Mouse (Mus musculus) v-Abl transformed pro-B cells (cell line): Measurements from ENCODE around the gene Tle1.

Experiments
- in situ Hi-C, 2 experiments: fragments of 400-800 bp; cut with MboI; formaldehyde crosslinking; loops; one replicate each; pipeline ENCODE4 v1.15.1; 2025; ENCODE audit not compliant: unreplicated experiment in 2 of 2

Tle1 gene

DNA sequence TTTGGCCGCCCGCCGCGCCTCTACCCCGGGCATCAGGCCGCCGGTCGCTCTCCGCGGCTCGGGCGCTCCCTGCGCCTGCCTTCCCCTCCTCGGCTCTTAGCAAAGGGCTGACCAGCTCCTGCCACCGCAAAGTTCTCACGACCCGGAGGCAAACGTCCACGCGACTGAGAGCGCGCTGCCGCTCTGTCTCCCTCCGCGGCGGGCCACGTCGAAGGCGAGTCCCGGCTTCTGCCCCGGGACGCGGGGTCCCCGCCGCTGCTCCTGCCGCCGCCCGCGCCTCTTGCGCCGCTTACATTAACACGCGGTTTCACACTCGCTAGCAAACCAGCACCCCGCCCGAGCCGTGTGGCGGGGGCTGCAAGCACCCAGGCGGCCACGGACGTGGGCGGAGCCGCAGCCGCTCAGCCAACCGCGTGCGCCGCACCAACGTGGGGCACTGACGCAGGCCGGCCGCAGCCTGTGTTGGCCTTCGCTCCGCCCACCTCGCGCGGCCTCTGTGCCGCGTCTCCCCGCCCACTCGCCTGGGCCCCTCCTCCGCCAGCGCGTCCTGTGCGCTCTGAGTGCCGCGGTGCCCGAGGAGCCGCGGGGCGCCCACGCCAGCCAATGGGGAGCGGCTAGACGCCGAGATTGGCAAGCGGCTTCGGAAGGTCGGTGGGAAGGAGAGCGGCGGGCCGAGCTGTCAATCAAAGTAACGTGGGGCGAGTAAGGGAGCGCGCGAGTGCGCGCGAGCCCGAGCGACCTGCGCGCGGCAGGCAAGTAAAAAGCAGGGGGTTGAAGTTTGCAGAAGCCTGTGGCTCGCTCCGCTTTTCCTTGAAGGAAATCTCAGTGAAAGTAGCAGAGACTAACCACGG, at the start of gene Tle1:
TSS of gene Tle1 (minus strand) at position 361 of the 851 bp plus-strand sequence.
- in situ Hi-C loops: loop anchor here (25.0 kb wide), 2 partner anchors 913 to 1788 kb away; partner anchors contain the start of gene Cdk5rap2 (in 2 of the 2)

GRCm38 (mm10) chr4:72233584-72234219, 33.0 kb upstream of the Tle1 start:
- in situ Hi-C loops: no loop called here

GRCm38 (mm10) chr4:72232206-72232605, 31.5 kb upstream of the Tle1 start:
- in situ Hi-C loops: no loop called here

GRCm38 (mm10) chr4:72230832-72231231, 30.1 kb upstream of the Tle1 start:
- in situ Hi-C loops: no loop called here

DNA sequence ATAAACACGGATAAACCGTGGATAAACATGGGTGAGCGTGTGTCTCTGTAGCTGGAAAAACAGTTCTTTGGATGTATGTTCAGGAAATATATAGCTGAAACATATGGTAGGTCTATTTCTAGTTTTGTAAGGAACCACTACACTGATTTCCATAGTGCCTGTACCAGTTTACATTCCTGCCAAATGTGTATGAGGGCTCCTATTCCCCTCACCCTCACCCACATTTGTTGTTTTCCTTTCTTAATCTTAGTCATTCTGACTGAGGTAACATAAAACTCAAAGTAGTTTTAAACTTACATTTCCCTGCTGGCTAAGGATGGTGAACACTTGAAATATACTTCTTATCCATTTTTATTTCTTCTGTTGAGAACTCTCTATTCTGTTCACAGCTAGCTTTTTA, 20.9 kb upstream of the Tle1 start:
- in situ Hi-C loops: loop anchor here (25.0 kb wide), 2 partner anchors 934 to 1809 kb away; partner anchors contain the start of gene Cdk5rap2 (in 2 of the 2)

DNA sequence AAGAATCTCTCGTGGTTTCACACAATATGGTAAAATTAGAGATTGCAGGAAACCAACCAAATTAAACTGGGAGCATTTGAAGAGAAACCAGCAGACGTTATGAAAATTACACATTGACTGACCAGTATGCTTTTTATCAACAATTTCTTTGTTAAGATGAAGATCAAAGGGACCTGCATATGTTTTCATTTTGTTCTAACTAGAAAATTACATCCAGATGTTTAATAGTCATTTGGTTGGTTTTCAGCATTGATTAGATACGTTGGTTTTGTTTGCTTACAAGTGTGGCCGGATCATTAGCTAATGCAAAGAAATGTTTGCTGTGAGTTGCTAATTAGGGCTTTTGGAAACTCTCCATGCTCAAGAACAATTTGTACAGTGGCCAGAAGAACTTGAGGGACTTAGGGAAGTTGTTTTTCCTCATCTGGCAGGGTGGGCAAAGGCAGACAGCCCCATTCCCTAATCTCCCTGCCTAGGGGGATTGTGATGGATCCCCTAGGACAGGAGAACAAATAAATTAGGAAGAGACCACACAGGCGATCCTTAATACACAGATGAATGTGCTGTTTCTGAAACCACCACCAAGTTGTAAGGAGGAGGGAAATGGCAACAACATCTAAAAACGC, 3.8 kb upstream of the Tle1 start:
- in situ Hi-C loops: loop anchor here (25.0 kb wide), 2 partner anchors 917 to 1792 kb away; partner anchors contain the start of gene Cdk5rap2 (in 2 of the 2)

DNA sequence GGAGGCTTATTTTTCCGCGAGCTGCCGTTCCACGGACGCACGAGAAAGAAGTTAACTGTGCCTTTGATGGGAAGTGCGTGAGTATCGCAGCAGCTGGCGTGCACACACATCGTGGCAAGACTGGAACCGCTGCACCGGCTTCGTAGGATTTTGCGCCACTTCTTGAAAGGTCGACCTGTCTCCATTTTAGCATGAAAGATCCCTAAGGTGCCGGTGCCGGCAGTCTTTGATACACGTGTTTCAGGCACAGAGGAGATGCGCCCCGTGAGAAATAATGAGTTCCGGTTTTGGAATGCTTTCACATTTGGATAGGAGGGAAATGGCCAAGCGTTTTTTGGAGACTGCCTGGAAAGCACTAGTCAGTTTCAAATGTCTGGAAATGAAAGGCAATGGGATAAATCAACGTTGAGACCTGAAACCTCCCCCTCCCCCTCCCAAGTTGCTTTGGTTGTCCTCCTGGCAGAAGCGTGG, 837 bp upstream of the Tle1 start:
- in situ Hi-C loops: loop anchor here (25.0 kb wide), 2 partner anchors 914 to 1789 kb away; partner anchors contain the start of gene Cdk5rap2 (in 2 of the 2)

- in situ Hi-C loops: loop anchor here (10.0 to 25.0 kb wide), 4 partner anchors 713 to 1788 kb away; partner anchors contain the start of genes Cdk5rap2 (in 2 of the 2) and Megf9 (in 1 of the 2)
These were observed 854 bp downstream of the Tle1 start for GRCm38 (mm10) chr4:72199571-72200558.

- in situ Hi-C loops: loop anchor here (10.0 to 25.0 kb wide), 3 partner anchors 712 to 1664 kb away; partner anchors contain the start of gene Megf9 (in 1 of the 2)
These were observed 1.8 kb downstream of the Tle1 start for GRCm38 (mm10) chr4:72198877-72199411.

DNA sequence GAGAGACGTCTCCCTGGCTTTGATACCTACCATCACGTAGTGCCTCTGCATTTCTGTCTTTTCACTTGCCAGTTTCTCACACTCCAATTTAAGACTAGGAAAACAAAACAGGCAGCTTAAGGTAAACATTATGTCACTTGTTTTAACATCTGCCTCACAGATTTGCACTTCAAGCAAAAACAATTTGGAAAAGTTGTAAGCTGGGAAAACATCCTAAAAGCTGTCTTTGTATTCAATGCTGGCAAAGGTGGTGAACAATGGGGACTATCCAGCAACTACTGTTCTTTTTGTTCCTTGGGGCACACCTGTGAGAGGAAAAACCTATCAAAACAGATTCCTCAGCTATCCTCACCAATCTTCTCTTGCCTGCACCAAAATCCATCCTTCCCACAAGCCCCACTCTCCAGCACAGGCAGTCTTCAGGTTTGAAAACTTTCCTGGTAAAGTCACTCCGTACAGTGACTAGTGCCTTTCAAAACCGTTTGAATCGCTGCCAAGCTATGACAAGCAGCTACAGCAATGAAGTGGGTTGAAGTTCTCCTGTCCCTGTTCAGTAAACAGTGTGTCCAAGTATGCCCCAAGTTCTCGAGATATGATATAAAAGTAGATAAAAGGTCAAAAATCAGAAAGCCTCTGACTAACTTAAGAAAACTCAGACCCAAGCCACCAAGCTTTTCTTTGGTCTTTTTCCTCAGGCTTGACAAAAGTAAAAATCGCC, 2.7 kb downstream of the Tle1 start:
- in situ Hi-C loops: loop anchor here (10.0 to 25.0 kb wide), 3 partner anchors 711 to 1663 kb away; partner anchors contain the start of gene Megf9 (in 1 of the 2)

- in situ Hi-C loops: loop anchor here (10.0 to 25.0 kb wide), 3 partner anchors 708 to 1660 kb away; partner anchors contain the start of gene Megf9 (in 1 of the 2)
These were observed 5.4 kb downstream of the Tle1 start for GRCm38 (mm10) chr4:72195116-72195835.

DNA sequence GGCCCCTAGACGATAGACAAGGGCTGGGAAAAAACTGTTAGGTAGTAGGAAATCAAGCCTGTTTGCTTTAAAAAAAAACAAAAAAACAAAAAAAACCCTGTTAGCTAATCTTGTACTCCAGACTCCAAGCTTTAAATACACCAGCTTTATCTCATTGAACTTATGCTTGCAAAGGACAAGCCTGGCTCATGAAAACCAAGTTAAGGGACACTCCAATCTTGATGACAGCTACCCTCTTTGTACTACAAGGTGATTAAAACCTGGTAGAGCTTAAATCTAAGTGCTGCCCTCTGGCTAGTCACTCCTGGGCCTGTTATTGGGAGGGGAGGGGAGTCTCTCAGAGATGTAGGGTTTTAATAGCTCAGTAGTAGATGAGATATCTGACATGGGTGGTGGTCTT, 7.4 kb downstream of the Tle1 start:
- in situ Hi-C loops: loop anchor here (10.0 to 25.0 kb wide), 3 partner anchors 706 to 1658 kb away; partner anchors contain the start of gene Megf9 (in 1 of the 2)

GRCm38 (mm10) chr4:72184476-72184875, 16.2 kb downstream of the Tle1 start:
- in situ Hi-C loops: loop anchor here (25.0 kb wide), 2 partner anchors 697 to 897 kb away; no protein-coding TSS in a partner anchor

GRCm38 (mm10) chr4:72182343-72182988, 18.3 kb downstream of the Tle1 start:
- in situ Hi-C loops: loop anchor here (25.0 kb wide), 2 partner anchors 695 to 895 kb away; no protein-coding TSS in a partner anchor

DNA sequence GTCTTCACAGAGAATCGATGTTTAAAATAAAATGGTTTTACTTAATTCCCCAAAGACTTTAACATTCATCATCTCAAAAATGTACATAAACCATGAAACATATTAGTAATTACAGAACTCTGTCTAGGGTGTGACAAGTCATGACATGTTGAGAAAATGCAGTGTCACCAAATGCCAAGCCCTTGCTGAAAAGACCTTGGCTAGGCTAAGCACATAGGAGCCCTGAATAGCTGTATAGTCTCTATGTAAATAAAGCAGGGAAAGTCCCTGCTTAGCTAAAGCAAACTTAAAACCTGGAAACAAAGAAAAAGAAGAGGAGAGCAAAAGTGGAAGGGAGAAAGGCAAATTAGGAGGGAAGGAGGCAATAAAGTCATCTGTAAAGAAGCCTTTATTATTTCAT, 24.8 kb downstream of the Tle1 start:
- in situ Hi-C loops: loop anchor here (25.0 kb wide), 2 partner anchors 689 to 889 kb away; no protein-coding TSS in a partner anchor

DNA sequence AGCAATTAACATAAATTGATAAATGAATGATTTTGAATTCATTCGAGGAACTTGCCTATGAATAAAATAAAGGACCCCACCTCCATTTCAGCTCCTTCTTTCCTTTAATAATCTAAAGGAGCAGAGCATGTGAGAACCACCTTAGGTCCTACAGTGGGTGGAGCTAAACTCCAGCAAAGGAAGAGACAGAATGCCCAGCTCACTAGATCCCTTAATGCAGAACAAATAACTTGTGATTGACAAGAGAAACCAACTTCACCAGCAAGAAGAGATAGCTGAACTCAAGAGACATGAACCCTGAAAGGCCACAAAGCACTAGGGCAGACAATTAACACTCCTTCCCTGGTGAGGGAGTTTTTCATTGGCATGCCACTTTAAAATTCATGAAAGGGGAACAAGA, 32.5 kb downstream of the Tle1 start:
- in situ Hi-C loops: no loop called here

GRCm38 (mm10) chr4:72167761-72168229, 32.9 kb downstream of the Tle1 start:
- in situ Hi-C loops: no loop called here
